Mouse (Mus musculus): ENCODE measurements at regions not wholly inside any gene's neighbourhood (a gene's known extent, or its start where the extent isn't known, plus 50 kb on each side); places are given as distances from the start of the nearest gene placed in this dataset.

DNA sequence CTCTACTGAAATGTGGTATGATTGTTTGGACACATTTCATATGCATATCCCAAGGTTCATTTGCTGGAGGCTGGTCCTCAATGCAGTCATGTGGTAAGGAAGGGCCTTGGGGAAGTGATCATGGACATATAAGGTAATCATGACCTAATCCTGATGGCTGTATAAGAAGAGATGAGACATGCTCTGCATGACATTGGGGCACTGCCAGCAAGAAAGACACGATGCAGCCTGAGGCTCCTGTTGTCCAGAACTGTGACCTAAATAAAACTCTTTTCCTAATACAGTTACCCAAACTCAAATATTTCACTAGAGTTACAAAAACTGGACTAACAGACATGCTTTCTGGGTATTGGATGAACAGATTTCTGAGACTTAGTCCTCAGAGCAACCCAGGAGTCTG is 485.7 kb downstream of the Grin2a start:
- no peak for DNase-seq (ENCODE audit: low spot score in 2 of 2)

DNA sequence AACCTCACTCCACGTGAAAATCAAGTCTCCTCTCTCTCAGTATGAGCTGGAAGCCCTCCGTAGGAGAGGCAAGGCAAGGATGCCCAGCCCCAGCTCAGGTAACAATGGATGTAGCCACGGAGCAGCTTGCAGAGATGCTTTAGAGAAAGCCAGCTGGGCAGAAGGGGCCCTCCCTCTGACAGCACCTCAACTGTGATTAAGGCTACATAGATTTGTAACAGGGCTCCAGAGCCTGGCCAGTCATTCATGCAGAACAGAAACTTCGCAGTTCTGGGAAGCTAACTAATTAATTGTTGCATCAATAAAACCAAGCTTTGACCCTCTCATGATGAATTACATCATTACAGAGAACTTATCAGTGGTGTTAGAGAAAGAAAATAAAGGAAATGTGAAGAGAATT is 480.8 kb downstream of the Grin2a start:
- no peak for DNase-seq (ENCODE audit: low spot score in 2 of 2)

All from layer of hippocampus, adult 8-10 months (tissue).